Mouse (Mus musculus) intestine, postnatal 0 days (tissue): ENCODE results near the gene Gpr135. TPM values are rescaled to one million over a fixed set of nuclear protein-coding genes. Genes with fewer than 3 reads are reported as not detected.
A peak's percentile ranks its signal among the peaks of the same experiment; 100 is the strongest.

Experiments
- ATAC-seq: fragments of 200-750 bp; cut with Nextera tagmentation; 2 replicates; pipeline ENCODE4 v1.8.0; 2017; ENCODE audit warnings: mild to moderate bottlenecking, moderate TSS enrichment, moderate library complexity
- H3K27ac ChIP-seq: fragments of 300-500 bp; sonication (generic); 2 replicates; pipeline ENCODE4 v1.5.1; 2014; ENCODE audit warnings: mild to moderate bottlenecking, low read depth, low read length, moderate library complexity
- H3K27me3 ChIP-seq: fragments of 300-500 bp; sonication (generic); replicated peaks from 2 replicates; pipeline ENCODE4 v1.6.1; 2014; ENCODE audit warnings: low read length, mixed read lengths; ENCODE audit not compliant: control insufficient read depth, insufficient read depth
- H3K36me3 ChIP-seq: fragments of 300-500 bp; sonication (generic); 2 replicates; pipeline ENCODE4 v1.6.1; 2014; ENCODE audit warnings: mild to moderate bottlenecking, moderate library complexity; ENCODE audit not compliant: control insufficient read depth, insufficient read depth
- H3K4me1 ChIP-seq: fragments of 300-500 bp; sonication (generic); replicated peaks from 2 replicates; pipeline ENCODE4 v1.6.1; 2014; ENCODE audit warnings: antibody characterized with exemption, low read length, mixed read lengths; ENCODE audit not compliant: control insufficient read depth, insufficient read depth
- H3K4me2 ChIP-seq: fragments of 300-500 bp; sonication (generic); replicated peaks from 2 replicates; pipeline ENCODE4 v1.6.1; 2014; ENCODE audit warnings: low read depth, mild to moderate bottlenecking, moderate library complexity
- H3K4me3 ChIP-seq: fragments of 300-500 bp; sonication (generic); 2 replicates; pipeline ENCODE4 v1.5.1; 2014; ENCODE audit warnings: low read depth, low read length
- H3K9ac ChIP-seq: fragments of 300-500 bp; sonication (generic); 2 replicates; pipeline ENCODE4 v1.6.1; 2014; ENCODE audit warnings: mild to moderate bottlenecking, low read depth, low read length
- H3K9me3 ChIP-seq: fragments of 300-500 bp; sonication (generic); 2 replicates; pipeline ENCODE4 v1.6.1; 2016; ENCODE audit warnings: mixed run types; ENCODE audit not compliant: control insufficient read depth
- CTCF ChIP-seq: sonication (generic); IDR thresholded peaks from 2 replicates; pipeline ENCODE4 v1.5.1; 2016; ENCODE audit warnings: low read depth, mild to moderate bottlenecking, control low read depth, antibody characterized with exemption, moderate library complexity
- WGBS: fragments of 180-500 bp; shearing (Covaris S2); extraction: QIAGEN DNeasy Blood & Tissue Kit; methylation state at CpG from one replicate; pipeline ENCODE4 v1.1.7; 2014; 5-methylcytosine and 5-hydroxymethylcytosine counted together
- polyA plus RNA-seq: library from polyadenylated mRNA; unstranded; fragments of >200 nt; fragmentation: Nextera tagmentation; extraction: Ambion mirVana; gene quantifications from 2 replicates; pipeline ENCODE4 v1.2.1, GENCODE M21; 2015

Gpr135 gene
- polyA plus RNA-seq, 1 experiment from 2014 or later = 0.65 TPM

DNA sequence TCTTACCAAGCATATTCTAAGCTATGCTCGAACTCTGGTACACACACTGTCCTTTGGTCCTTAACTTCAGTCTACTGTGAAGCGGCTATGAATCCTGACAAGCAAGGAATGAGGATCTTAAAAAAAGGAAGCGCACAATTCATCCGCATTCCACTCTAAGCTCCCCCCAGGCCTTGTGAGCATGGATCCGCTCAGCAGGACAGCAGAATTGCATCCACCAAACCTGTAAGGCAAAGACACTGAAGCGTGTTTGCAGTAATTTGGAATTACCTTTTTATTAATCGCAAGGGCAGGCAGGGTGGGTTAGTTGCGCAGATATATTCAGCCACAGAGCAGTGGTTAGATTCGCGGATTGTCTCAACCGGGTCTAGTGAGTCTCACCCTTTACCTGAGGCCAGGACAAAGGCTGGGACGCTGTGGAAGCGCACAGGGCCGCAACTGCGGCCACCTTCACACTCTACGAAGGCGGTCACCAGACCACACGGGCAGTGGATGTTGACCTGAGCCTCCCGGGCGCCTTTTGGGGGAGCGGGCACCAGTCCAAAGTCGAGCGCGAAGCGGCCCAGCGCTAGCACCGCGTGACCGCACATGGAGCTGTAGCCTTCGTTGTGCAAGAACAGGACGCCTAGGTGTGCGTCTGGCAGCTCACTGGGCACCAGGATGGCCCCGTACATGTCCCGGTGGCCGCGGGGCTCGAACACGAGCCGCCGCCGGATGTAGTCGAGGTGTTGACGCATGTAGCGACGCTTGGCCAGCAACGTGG lies 13.5 kb upstream of the Gpr135 start:
- peak; percentile 25 for ATAC-seq

GRCm38 (mm10) chr12:72083265-72083664 lies 12.3 kb upstream of the Gpr135 start:
- no peaks in the 10 kb centered on the region for H3K27me3 ChIP-seq
- H3K27ac ChIP-seq = no peak overlapping the region
- H3K9me3 ChIP-seq = no peaks in the 10 kb centered on the region
- 0 out of 2 replicates have a peak, but pooled peaks cover 4% of the 10 kb centered on the region for H3K4me1 ChIP-seq
- H3K4me2 ChIP-seq = no peak overlapping the region
- no peak for TF ChIP-seq CTCF
- ATAC-seq = no peak
- H3K36me3 ChIP-seq = no peaks in the 10 kb centered on the region
- no peak overlapping the region for H3K4me3 ChIP-seq
- no peak overlapping the region for H3K9ac ChIP-seq
- 82% methylated on average over 8 of the region's 9 CpGs for WGBS

More for the DNA sequence above, 13.5 kb upstream of the Gpr135 start:
- Histone ChIP-seq H3K9ac (peak overlapping the region; percentile 72), H3K4me3 (peak overlapping the region; percentile 76), H3K9me3 (no peaks in the 10 kb centered on the region), H3K36me3 (no peaks in the 10 kb centered on the region), H3K4me1 (0 out of 2 replicates have a peak, but pooled peaks cover 4% of the 10 kb centered on the region), H3K4me2 (peak overlapping the region; percentile 92), H3K27ac (peak overlapping the region; percentile 94), H3K27me3 (no peaks in the 10 kb centered on the region)
- 2% methylated on average over 46 of the region's 46 CpGs for WGBS
- no peak for TF ChIP-seq CTCF

GRCm38 (mm10) chr12:72082370-72082769 lies 11.4 kb upstream of the Gpr135 start:
- no peak for TF ChIP-seq CTCF
- Histone ChIP-seq H3K4me2 (peak overlapping the region; percentile 62), H3K9ac (0 out of 2 replicates have a peak overlapping the region, but pooled peaks have one; percentile 7), H3K27ac (peak overlapping the region; percentile 11; the same call in 1 of the 2 replicates), H3K36me3 (no peaks in the 10 kb centered on the region), H3K27me3 (no peaks in the 10 kb centered on the region), H3K9me3 (no peaks in the 10 kb centered on the region), H3K4me3 (peak overlapping the region; percentile 25), H3K4me1 (0 out of 2 replicates have a peak, but pooled peaks cover 4% of the 10 kb centered on the region)
- ATAC-seq = no peak
- 18% methylated on average over 18 of the region's 18 CpGs for WGBS

DNA sequence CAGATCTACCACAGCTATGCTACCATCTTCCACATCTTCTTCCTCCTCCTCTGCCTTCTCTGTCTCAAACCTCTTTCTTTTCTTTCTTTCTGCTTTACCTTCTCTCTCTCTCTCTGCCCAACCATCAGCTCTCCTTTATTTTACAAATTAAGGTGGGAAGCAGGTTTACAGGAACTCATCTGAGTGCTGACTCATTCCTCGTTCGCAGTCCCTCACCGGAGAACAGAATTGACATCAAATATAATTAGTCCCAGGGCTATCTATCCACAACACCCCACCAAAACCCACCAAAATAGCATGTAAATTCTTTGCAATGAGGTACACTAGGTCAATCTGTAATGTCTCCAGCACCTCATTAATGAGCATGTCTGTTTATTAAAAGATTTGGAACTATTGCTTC lies 11.0 kb upstream of the Gpr135 start:
- 75% methylated on average over 3 of the region's 3 CpGs for WGBS
- Histone ChIP-seq H3K36me3 (peaks cover 1% of the 10 kb centered on the region; the same call in 1 of the 2 replicates), H3K9me3 (no peaks in the 10 kb centered on the region), H3K9ac (no peak overlapping the region), H3K4me1 (0 out of 2 replicates have a peak, but pooled peaks cover 3% of the 10 kb centered on the region), H3K4me3 (peak overlapping the region; percentile 25; the same call in 1 of the 2 replicates), H3K4me2 (peak overlapping the region; percentile 62), H3K27me3 (no peaks in the 10 kb centered on the region), H3K27ac (no peak overlapping the region)
- no peak for TF ChIP-seq CTCF
- no peak for ATAC-seq

DNA sequence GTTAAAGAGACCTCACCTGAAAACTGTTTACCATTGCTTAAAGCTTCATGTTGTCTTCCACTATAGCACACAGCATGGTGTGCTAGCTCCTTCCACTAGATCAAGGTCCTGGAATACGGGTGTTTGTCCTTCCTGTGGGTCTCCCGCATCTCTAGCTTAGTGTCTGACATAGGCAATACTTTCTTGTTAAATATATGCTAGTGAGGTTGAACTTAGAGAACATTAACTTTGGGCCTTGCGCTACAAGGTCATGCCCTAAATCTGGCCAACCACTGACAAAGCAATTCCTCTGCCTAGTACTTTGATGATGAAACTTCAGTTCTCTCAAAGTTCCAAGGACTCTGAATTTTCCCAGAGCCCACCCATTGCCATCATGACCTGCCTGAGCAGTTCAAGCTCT lies 7.3 kb upstream of the Gpr135 start:
- no peak for ATAC-seq
- TF ChIP-seq CTCF = no peak
- no peak overlapping the region for H3K4me3 ChIP-seq
- no peak overlapping the region for H3K9ac ChIP-seq
- H3K27ac ChIP-seq = no peak overlapping the region
- no peaks in the 10 kb centered on the region for H3K4me1 ChIP-seq
- no peak overlapping the region for H3K4me2 ChIP-seq
- no peaks in the 10 kb centered on the region for H3K27me3 ChIP-seq
- 91% methylated on average over 3 of the region's 3 CpGs for WGBS
- H3K9me3 ChIP-seq = no peaks in the 10 kb centered on the region
- H3K36me3 ChIP-seq = peaks cover 7% of the 10 kb centered on the region; the same call in 1 of the 2 replicates

DNA sequence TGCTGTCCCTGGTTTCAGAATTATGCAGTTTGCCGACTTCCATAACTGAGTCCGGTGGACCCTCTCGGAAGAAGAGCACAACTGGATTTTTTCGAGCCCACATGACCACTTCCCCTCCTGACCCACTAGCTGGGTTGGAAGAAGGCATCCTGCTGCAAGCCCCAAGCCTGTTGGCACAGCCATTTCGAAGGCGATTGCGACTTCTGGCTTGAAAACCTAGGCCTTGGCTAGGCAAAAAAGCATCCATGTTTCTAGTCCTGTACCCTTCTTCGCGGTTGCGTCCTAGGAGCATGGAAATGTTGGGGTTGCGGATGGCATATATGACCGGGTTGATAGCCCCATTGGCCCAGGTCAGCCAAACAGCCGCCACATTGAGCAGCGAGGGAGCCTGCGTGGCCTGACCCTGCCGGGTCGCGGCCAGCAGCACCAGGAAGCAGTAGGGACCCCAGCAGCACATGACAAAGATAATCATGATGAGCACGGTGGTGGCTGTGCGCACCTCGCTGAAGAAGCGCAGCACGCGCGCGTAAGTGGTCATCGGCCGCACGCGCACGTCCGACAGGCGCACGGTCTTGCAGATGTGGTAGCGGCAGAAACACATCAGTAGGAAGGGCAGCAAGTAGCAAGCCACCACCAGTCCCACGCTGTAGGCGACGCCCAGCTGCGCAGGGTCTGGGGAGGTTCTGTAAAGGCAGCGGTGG lies 1.1 kb downstream of the Gpr135 start:
- Histone ChIP-seq H3K27me3 (peaks cover 20% of the 10 kb centered on the region), H3K9ac (no peak overlapping the region), H3K4me3 (peak overlapping the region; percentile 55), H3K27ac (no peak overlapping the region), H3K4me1 (no peaks in the 10 kb centered on the region), H3K36me3 (peaks cover 3% of the 10 kb centered on the region; the same call in 1 of the 2 replicates), H3K4me2 (peak overlapping the region; percentile 97), H3K9me3 (no peaks in the 10 kb centered on the region)
- no peak for TF ChIP-seq CTCF
- 10% methylated on average over 40 of the region's 40 CpGs for WGBS
- ATAC-seq = peak; percentile 53
